Mouse (Mus musculus) ovary, adult 2 months (tissue): Measurements from ENCODE around the gene Dynll2. TPM values are rescaled to one million over a fixed set of nuclear protein-coding genes. Genes with fewer than 3 reads are reported as not detected.

Experiments used
- polyA plus RNA-seq: library from polyadenylated mRNA; depleted of rRNA; stranded (reverse); fragments of >200 nt; gene quantifications from 2 replicates; pipeline ENCODE4 v1.2.3, GENCODE M21; 2012; rRNA removed

The Dynll2 gene
- 128 and 211 TPM in 2 replicates for polyA plus RNA-seq

DNA sequence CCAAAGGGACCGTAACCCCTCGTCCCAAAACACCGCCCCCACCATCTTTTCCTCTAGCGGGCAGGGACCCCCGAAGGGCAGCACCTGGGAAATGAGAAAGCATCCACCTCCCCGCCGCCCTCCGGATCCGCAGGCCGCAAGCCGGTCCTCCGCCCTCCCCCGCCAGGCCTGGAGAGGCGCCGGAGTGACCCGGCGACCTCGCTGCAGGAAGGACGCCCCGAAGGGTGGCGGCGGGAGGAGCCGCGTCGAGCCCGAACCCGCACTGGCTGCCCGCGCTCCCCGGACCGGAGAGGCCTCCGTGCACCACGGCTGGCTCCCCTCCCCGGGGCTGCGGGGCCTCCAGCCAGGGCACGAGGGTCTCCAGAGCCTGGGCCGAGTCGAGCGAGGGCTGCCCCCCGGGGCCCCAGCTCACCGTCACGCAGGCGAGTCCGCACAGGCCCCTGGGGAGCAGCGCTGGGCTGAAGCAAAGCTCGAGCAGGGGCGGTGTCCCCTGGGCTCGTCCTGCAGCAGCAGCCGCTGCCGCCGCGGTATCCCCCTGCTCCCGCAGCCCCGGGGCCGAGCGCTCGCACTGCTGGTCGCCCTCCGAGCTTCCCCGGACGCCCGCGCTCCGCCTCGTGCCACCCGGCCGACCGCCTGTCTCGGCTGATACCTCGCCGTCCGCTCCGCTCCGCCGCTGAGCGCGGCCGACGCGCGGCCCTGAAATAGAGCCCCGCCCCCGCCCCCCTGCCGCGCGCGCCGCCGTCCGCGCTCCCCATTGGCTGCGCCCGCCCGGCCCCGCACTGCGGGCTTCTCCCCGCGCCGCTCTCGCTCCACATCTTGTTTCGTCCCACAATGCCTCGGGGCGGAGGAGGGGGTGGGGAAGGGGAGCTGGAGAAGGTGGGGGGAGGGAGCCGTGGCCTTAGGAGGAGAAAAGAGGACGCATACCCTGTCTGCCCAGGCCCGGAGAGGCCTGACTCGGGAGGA, at the start of gene Dynll2:
Gene Dynll2, minus strand, starts transcription at position 703 of the 963 bp plus-strand sequence.

Other genes with a start within 250 kb of the Dynll2 start
- gene Supt4a, start 250.0 kb downstream of the Dynll2 start, polyA plus RNA-seq, result 38.0 and 74.1 TPM in 2 replicates
- 13.0 and 14.2 TPM in 2 replicates for gene Tspoap1, start 227.0 kb downstream of the Dynll2 start, polyA plus RNA-seq
- gene Mpo, start 194.0 kb downstream of the Dynll2 start, polyA plus RNA-seq, result 0.19 and 0.31 TPM in 2 replicates
- gene Lpo, start 159.2 kb downstream of the Dynll2 start, polyA plus RNA-seq, result 0.06 and 0.18 TPM in 2 replicates
- 19.4 and 25.5 TPM in 2 replicates for gene Mks1, start 134.3 kb downstream of the Dynll2 start, polyA plus RNA-seq
- not detected in 2 replicates for gene Epx, start 112.0 kb downstream of the Dynll2 start, polyA plus RNA-seq
- 0.21 TPM in 1 of 2 replicates, not detected in the other for gene Olfr462, start 95.3 kb downstream of the Dynll2 start, polyA plus RNA-seq
- gene Olfr463, start 90.1 kb downstream of the Dynll2 start, polyA plus RNA-seq, result not detected in 2 replicates
- 0.28 and 1.2 TPM in 2 replicates for gene Olfr464, start 66.6 kb downstream of the Dynll2 start, polyA plus RNA-seq
- 152 and 191 TPM in 2 replicates for gene Srsf1, start 59.8 kb upstream of the Dynll2 start, polyA plus RNA-seq
- 21.7 and 28.3 TPM in 2 replicates for gene Vezf1, start 80.7 kb upstream of the Dynll2 start, polyA plus RNA-seq
- 51.0 TPM in 2 replicates for gene Cuedc1, start 110.5 kb upstream of the Dynll2 start, polyA plus RNA-seq
- gene Mrps23, start 216.9 kb upstream of the Dynll2 start, polyA plus RNA-seq, result 26.3 and 28.5 TPM in 2 replicates